Mouse (Mus musculus): ENCODE results near the gene Crygb. TPM values are rescaled to one million over a fixed set of nuclear protein-coding genes. Genes with fewer than 3 reads are reported as not detected.
"Not testable (repeated sequence)": the region's sequence is repeated elsewhere in the genome, so short reads cannot be mapped to it uniquely, and the experiment has no call there.

Gene Crygb
- total RNA-seq, 2 experiments from 2014 or later, result not detected

DNA sequence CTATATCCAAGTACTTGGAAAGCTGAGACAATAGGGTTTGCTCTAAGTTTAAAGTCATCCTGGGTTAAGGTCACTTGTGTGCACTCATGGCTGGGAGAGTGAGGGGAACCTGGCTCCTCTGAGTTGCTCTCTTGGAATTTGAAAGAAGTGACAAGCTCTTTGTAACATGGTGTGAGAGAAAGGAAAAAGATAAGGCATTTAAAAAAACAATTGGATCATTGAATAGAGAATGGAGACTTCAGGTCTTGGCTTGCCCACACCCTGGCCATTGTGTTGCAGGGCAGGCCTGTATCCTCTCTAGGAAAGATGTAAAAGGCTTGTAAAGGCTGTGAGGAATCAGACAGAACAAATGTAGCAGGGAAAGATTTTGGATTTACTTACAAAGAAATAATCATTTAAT lies 14.2 kb downstream of the Crygb start:
- DNase-seq, result no peak

DNA sequence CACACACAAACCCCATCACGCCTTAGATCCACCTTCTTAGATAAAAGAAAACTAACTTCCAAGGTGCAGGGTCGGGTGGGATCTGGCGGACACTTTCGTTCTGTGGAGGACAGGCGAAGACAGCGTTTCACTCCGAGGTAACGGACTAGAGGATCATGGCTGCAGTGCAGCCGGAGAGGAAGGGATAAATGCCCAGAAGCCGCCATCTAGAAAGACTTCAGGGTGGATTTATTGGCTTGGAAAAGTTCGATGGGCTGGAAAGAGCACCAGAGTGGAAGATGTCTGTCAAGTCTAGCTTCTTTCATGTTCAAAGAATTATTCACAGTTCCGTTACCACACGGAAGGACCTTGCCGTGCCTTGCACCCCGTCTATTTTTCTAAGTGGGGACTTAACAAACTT lies 17.9 kb downstream of the Crygb start:
- DNase-seq, result no peak

DNA sequence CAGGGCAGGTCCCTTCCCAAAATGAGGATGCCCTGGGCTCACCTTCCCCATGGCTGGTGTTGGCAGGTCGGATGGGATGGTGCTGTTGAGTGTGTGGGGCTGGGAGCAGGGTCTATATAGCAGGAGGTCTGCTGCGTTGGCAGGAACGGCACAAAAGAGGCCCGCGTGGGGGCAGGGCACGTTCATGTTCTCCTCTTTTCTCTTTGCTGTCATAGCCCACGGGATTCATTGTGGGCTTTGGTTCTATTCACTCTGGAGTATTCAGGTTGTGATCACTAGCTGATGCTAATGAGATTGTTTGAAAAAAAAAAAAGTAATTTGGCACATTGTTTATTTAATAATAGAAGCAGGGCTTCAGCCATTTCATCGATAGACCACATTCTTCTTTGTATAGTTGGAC lies 18.7 kb downstream of the Crygb start, which contains the start of gene Crygd:
Gene Crygd, minus strand, starts transcription at position 101 of the 400 bp plus-strand sequence.
- no peak for DNase-seq

DNA sequence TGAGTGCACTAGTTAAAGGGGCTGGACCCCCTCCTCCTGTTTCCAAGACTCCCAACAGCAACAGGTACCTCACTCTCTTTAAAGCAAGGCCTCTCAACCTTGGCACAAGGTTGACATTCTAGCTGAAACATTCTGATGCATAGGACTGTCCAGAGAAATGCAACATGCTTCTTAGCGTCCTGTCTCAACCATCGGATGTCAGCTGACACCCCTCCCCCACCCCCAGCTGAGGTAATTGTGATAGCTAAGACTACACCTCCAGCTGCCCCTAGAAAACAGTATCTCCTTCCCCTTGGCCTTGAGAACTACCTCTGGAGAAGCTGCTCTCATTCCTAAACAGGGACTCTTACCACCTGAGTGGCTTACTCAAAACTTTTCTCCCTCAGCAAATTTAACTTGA lies 29.9 kb downstream of the Crygb start:
- no peak for DNase-seq

DNA sequence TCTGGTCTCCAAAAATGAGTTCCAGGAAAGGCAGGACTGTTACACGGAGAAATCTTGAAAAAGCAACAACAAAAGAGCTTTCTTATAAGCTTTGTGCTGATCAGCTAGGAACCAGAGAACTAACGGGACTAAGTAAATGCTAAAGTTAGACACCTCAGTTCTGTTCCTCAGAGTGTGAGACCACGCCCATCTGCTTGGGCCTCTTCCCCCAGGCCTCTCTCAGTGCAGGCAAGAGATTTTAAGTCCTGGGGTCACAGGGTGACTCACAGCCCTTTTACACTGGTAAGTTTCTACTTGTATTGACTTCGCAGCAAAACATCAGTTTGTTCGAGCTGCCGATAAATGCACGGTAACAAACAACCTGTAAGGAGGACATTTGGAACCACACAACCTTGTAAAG lies 30.4 kb downstream of the Crygb start:
- no peak for DNase-seq

DNA sequence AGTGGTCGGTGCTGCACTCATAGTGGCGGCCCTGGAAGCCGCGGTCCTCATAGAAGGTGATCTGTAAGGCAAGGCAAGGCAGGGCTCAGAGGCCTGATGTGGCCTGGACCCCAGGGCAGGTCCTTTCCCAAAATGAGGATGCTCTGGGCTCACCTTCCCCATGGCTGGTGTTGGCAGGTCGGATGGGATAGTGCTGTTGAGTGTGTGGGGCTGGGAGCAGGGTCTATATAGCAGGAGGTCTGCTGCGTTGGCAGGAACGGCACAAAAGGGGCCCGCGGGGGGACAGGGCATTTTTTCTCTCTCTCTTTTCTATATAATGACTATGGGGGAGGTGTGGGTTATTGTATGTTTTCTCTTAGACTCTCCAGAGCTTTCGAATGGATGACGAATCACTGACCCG lies 31.1 kb downstream of the Crygb start, which contains the start of gene Cryge:
Gene Cryge, minus strand, starts transcription at position 198 of the 400 bp plus-strand sequence.
- DNase-seq, result not testable (repeated sequence)

DNA sequence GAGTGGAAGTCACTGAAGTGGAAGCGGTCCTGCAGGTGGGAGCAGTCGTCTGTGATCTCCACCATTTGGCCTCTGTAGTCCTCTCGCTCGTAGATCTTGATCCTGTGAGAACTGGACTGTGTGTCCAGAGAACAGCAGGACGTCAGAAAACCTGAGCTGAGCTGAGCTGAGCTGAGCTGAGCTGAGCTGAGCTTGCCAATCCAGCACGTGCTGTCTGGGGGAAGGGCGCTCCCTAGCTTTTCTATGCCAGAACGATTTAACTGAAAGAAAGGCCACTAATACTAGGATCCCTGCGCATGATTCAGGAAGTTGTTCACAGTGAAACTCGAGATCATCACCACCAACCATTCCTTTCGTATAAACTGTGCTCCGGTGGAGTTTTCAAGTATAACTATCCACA lies 33.3 kb downstream of the Crygb start:
- DNase-seq, result peak; percentile 27

- peak; percentile 15 for DNase-seq
Measured at GRCm38 (mm10) chr1:65046401-65047109, 35.5 kb downstream of the Crygb start.

DNA sequence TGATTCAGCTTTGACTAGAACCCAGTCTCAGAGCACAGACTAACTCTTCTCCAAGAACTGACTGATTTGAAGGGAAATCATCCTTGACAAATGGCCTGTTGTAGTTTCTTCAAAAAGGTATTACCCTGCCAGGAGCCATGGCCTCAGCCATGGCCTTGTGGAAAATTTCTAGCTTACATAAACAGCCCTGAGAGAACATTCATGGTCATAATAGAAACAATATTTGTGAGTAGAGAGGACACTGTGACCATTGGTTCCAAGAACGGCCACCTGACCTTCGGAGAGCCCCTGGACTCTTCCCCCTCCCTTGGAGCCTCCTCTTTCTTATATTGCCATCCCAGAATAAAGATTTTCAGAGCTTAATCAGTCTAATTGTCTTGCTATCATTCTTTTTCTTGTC lies 38.7 kb downstream of the Crygb start:
- no peak for DNase-seq

- no peak for DNase-seq
Measured at GRCm38 (mm10) chr1:65041837-65042236, 40.3 kb downstream of the Crygb start.

- no peak for DNase-seq
Measured at GRCm38 (mm10) chr1:65040806-65041205, 41.3 kb downstream of the Crygb start.

- no peak for DNase-seq
Measured at GRCm38 (mm10) chr1:65039679-65040078, 42.4 kb downstream of the Crygb start.

GRCm38 (mm10) chr1:65037542-65037941 lies 44.5 kb downstream of the Crygb start:
- DNase-seq, result no peak

- DNase-seq, result no peak
Measured at GRCm38 (mm10) chr1:65035513-65035912, 46.6 kb downstream of the Crygb start.

GRCm38 (mm10) chr1:65032641-65033040 lies 49.4 kb downstream of the Crygb start, which contains the start of gene Akr1cl:
TSS of gene Akr1cl (minus strand) at chr1:65032759.
- no peak for DNase-seq

Other genes starting within 250 kb of the Crygb start
- gene Plekhm3, start 125.5 kb downstream of the Crygb start, total RNA-seq (2021), result 1 to 10 TPM; 5.7 to 6.9 TPM
- gene Akr1cl, start 49.5 kb downstream of the Crygb start, total RNA-seq (2021), result not detected
- gene Cryge, start 31.1 kb downstream of the Crygb start, total RNA-seq (2021), result not detected
- not detected for gene Crygd, start 18.8 kb downstream of the Crygb start, total RNA-seq (2021)
- gene Crygc, start 8.6 kb downstream of the Crygb start, total RNA-seq (2021), result not detected
- not detected for gene Cryga, start 21.1 kb upstream of the Crygb start, total RNA-seq (2021)
- not detected for gene Gm28845, start 37.3 kb upstream of the Crygb start, total RNA-seq (2021)
- gene D630023F18Rik, start 40.9 kb upstream of the Crygb start, total RNA-seq (2021), result not detected
- gene Idh1, start 104.2 kb upstream of the Crygb start, total RNA-seq (2021), result 10 to 100 TPM; 40.7 to 40.9 TPM
- 10 to 100 TPM in 1 of 2 experiments, 1 to 10 TPM in 1; 8.9 to 12.7 TPM for gene Pikfyve, start 104.4 kb upstream of the Crygb start, total RNA-seq (2021)
- not detected for gene Pth2r, start 199.8 kb upstream of the Crygb start, total RNA-seq (2021)

Data from gastrocnemius, postnatal 10 days (tissue).